ENCODE assay signal across 32 mouse cellular contexts in genomic region chr17:11931641-11932040, GRCm38 (mm10).
"Had no signal": no experiment of that assay in that cellular context is flagged by ENCODE, and none has a peak within 500 bp of the region (broad histone marks: within the 10 kb centered on the region; RNA-seq: fewer than 3 reads in every experiment).

No protein-coding gene starts in this region.

- DNase-seq: left cerebral cortex, postnatal 4 days; liver; liver, embryonic 13.5 days; liver, postnatal 0 days; lung, adult 18-20 months; lung, adult 2 months; lung, embryonic 14.5 days; lung, postnatal 10 days; lung, postnatal 14 days; lung, postnatal 36 days; lung, postnatal 4 days; midbrain, embryonic 14.5 days had no signal

- H3K4me2 ChIP-seq: limb, embryonic 12.5 days; limb, embryonic 13.5 days; limb, embryonic 15.5 days; liver, embryonic 11.5 days; liver, embryonic 12.5 days; liver, embryonic 13.5 days; liver, embryonic 15.5 days; lung, embryonic 14.5 days; lung, embryonic 15.5 days; midbrain, embryonic 12.5 days; midbrain, embryonic 13.5 days; midbrain, embryonic 15.5 days; neural tube, embryonic 12.5 days; neural tube, embryonic 13.5 days had no signal

- H3K27ac ChIP-seq: limb, embryonic 10.5 days; limb, embryonic 12.5 days; limb, embryonic 13.5 days; limb, embryonic 15.5 days; liver, embryonic 12.5 days; liver, embryonic 13.5 days; liver, embryonic 14.5 days; liver, embryonic 15.5 days; lung, embryonic 15.5 days; macrophage; midbrain, embryonic 10.5 days; midbrain, embryonic 12.5 days; midbrain, embryonic 13.5 days; midbrain, embryonic 15.5 days; neural tube, embryonic 12.5 days; neural tube, embryonic 13.5 days had no signal

- H3K9me3 ChIP-seq: limb, embryonic 10.5 days; limb, embryonic 12.5 days; limb, embryonic 15.5 days; liver, embryonic 12.5 days; liver, embryonic 13.5 days; liver, embryonic 15.5 days; lung, embryonic 15.5 days; midbrain, embryonic 10.5 days; midbrain, embryonic 12.5 days; midbrain, embryonic 15.5 days; neural tube, embryonic 12.5 days; neural tube, embryonic 13.5 days had no signal

- ATAC-seq: liver, embryonic 12.5 days; liver, postnatal 0 days; lung, postnatal 0 days; midbrain, embryonic 13.5 days; midbrain, embryonic 15.5 days; midbrain, embryonic 16.5 days had no signal

- H3K27me3 ChIP-seq: limb, embryonic 12.5 days; limb, embryonic 13.5 days; limb, embryonic 15.5 days; liver, embryonic 13.5 days; liver, embryonic 15.5 days; lung, embryonic 15.5 days; megakaryocyte, embryonic 14.5 days; midbrain, embryonic 12.5 days; midbrain, embryonic 13.5 days; midbrain, embryonic 15.5 days; neural tube, embryonic 12.5 days; neural tube, embryonic 13.5 days had no signal

- H3K4me3 ChIP-seq: limb, embryonic 10.5 days; limb, embryonic 12.5 days; limb, embryonic 13.5 days; limb, embryonic 15.5 days; liver, embryonic 12.5 days; liver, embryonic 13.5 days; liver, embryonic 15.5 days; lung, embryonic 15.5 days; megakaryocyte, embryonic 14.5 days; midbrain, embryonic 10.5 days; midbrain, embryonic 12.5 days; midbrain, embryonic 13.5 days; midbrain, embryonic 15.5 days; myocyte; neural tube, embryonic 12.5 days; neural tube, embryonic 13.5 days had no signal

- H3K4me1 ChIP-seq: limb, embryonic 15.5 days; liver, embryonic 12.5 days; liver, embryonic 13.5 days; liver, embryonic 15.5 days; lung, embryonic 15.5 days; megakaryocyte, embryonic 14.5 days; midbrain, embryonic 10.5 days; midbrain, embryonic 13.5 days; neural tube, embryonic 12.5 days had no signal

- H3K9ac ChIP-seq: limb, embryonic 12.5 days; limb, embryonic 13.5 days; limb, embryonic 15.5 days; liver, embryonic 12.5 days; liver, embryonic 13.5 days; liver, embryonic 14.5 days; liver, embryonic 15.5 days; liver, postnatal 0 days; lung, embryonic 14.5 days; lung, embryonic 15.5 days; midbrain, embryonic 12.5 days; midbrain, embryonic 13.5 days; midbrain, embryonic 15.5 days; neural tube, embryonic 12.5 days; neural tube, embryonic 13.5 days had no signal

- H3K36me3 ChIP-seq: limb, embryonic 10.5 days; limb, embryonic 12.5 days; limb, embryonic 13.5 days; limb, embryonic 15.5 days; liver, embryonic 12.5 days; liver, embryonic 13.5 days; liver, embryonic 15.5 days; lung, embryonic 15.5 days; midbrain, embryonic 10.5 days; midbrain, embryonic 12.5 days; midbrain, embryonic 13.5 days; midbrain, embryonic 15.5 days; neural tube, embryonic 12.5 days; neural tube, embryonic 13.5 days had no signal
